ENCODE assay signal across 8 mouse cellular contexts in the genomic region with DNA sequence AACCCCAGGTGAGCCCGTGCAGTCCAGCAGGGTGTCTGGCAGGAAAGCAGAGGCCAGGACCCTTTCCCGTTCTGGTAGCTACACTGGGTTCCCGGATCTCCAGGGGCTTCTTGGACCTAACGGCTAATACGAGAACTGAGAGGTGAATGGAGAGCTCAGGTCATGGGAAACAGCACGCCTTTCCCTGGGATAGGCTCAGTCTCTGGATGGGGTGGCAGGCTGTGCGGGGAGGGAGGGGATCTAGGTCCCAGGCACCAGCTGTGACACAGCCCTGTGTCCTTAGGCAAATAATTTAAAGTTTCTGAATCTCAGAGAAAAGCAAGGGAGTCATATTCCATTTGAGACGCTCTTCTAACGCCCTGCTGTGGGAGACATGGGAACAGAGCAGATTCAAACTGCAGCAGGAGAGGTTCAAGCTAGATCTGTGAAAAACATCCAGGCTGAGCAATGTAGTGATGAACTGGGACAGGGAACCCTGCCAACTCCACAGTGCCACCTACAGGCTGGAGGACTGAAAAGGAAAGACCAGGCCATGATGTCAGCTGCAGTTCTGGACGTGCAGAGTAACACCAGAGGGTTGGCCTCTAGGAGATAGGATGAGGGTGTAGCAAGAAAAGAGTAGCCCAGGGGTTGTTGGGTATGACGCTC.
DNase-seq lines count a peak whose midpoint lies in the region; TF ChIP-seq lines count a peak whose summit lies in the region.

No protein-coding gene starts in this region.

- TF ChIP-seq POLR2A in heart, adult 2 months (IDR thresholded peaks at IDR 0.05; ENCODE audit: insufficient read depth, low read depth, low read length): no peak
- no peak for TF ChIP-seq POLR2A in kidney, adult 2 months (IDR thresholded peaks at IDR 0.05; ENCODE audit: low read depth, low read length)

- H3K27ac ChIP-seq in heart, adult 2 months: no peak overlapping the region
- no peak overlapping the region for H3K27ac ChIP-seq in kidney, adult 2 months (ENCODE audit: insufficient read depth, low read depth, low read length)

- H3K4me3 ChIP-seq in heart, adult 2 months: 0 out of 2 replicates have a peak overlapping the region, but pooled peaks have one; percentile 9
- no peak overlapping the region for H3K4me3 ChIP-seq in kidney, adult 2 months (ENCODE audit: insufficient read depth, low read depth, low read length)

- H3K36me3 ChIP-seq in heart, adult 2 months (ENCODE audit: control insufficient read depth, insufficient read depth, low read length): no peaks in the 10 kb centered on the region
- H3K36me3 ChIP-seq in kidney, adult 2 months (ENCODE audit: control insufficient read depth, insufficient read depth, low read length): no peaks in the 10 kb centered on the region

- H3K9ac ChIP-seq in heart, adult 2 months (ENCODE audit: low read depth, low read length): no peak overlapping the region

- H3K4me1 ChIP-seq in heart, adult 2 months (ENCODE audit: control insufficient read depth, insufficient read depth, low read length): no peaks in the 10 kb centered on the region
- H3K4me1 ChIP-seq in kidney, adult 2 months (ENCODE audit: control insufficient read depth, insufficient read depth, low read length): no peaks in the 10 kb centered on the region

- H3K27me3 ChIP-seq in heart, adult 2 months (ENCODE audit: control insufficient read depth, insufficient read depth, low read length): no peaks in the 10 kb centered on the region
- no peaks in the 10 kb centered on the region for H3K27me3 ChIP-seq in kidney, adult 2 months (replicated peaks; ENCODE audit: control insufficient read depth, insufficient read depth, low read length)

- WGBS in heart, adult 2 months: 46% methylated on average over 11 of the region's 11 CpGs
- WGBS in kidney, adult 2 months: 49% methylated on average over 11 of the region's 11 CpGs

- TF ChIP-seq CTCF in heart, adult 2 months (IDR thresholded peaks at IDR 0.05): peak; percentile 61
- TF ChIP-seq CTCF in kidney, adult 2 months (conservative IDR thresholded peaks at IDR 0.05; ENCODE audit: insufficient read depth, insufficient read length, low read depth, low read length): peak; percentile 64

- no peaks in the 10 kb centered on the region for H3K79me2 ChIP-seq in heart, adult 2 months (replicated peaks; ENCODE audit: control insufficient read depth, insufficient read depth, low read length)

- TF ChIP-seq EP300 in heart, adult 2 months (IDR thresholded peaks at IDR 0.05; ENCODE audit: insufficient read depth, low read depth, low read length): no peak

- intact Hi-C loops in heart, adult 2 months (cut with DNase I): loop anchor here (1.0 to 5.0 kb wide), 5 partner anchors 47 to 344 kb away; a partner anchor contains a TSS

- peak; percentile 68 to 73 for DNase-seq in B cell, adult 2 months
- DNase-seq in Muller cell, postnatal 12 days (ENCODE audit: inconsistent ontology term): peak; percentile 35
- DNase-seq in cerebellum, postnatal 14 days: peak; percentile 53 to 79
- peak; percentile 18 to 51 for DNase-seq in heart, adult 2 months
- peak; percentile 26 for DNase-seq in kidney, adult 2 months
- DNase-seq in lung, postnatal 10 days: peak; percentile 73
- peak; percentile 65 for DNase-seq in retina, postnatal 7 days (ENCODE audit: low read depth, low spot score)
- DNase-seq in layer of hippocampus, adult 8-10 months (ENCODE audit: low spot score in 2 of 2): no peak

Comparison
In these comparisons a context has a peak if more than half of its experiments do, and no peak if none do; other contexts are left out.
1. DNase-seq: peak in B cell, adult 2 months (2 of 2), Muller cell, postnatal 12 days (single experiment), cerebellum, postnatal 14 days (2 of 2), heart, adult 2 months (2 of 2), kidney, adult 2 months (single experiment), lung, postnatal 10 days (single experiment) and retina, postnatal 7 days (single experiment); none in layer of hippocampus, adult 8-10 months (0 of 2).